Mouse (Mus musculus): ENCODE data around the gene Hecw2. TPM values are rescaled to one million over a fixed set of nuclear protein-coding genes. Genes with fewer than 3 reads are reported as not detected.

Gene Hecw2
- polyA plus RNA-seq, 1 experiment from 2014 or later: 1.2 TPM

GRCm38 (mm10) chr1:53894299-53894698 is 300.7 kb downstream of the Hecw2 start:
- Histone ChIP-seq H3K9me3 (ENCODE audit: control insufficient read depth, low read length) (no peaks in the 10 kb centered on the region), H3K4me3 (ENCODE audit: low read depth, low read length) (no peak overlapping the region), H3K9ac (ENCODE audit: low read length) (no peak overlapping the region), H3K27me3 (ENCODE audit: control insufficient read depth, insufficient read depth, low read length) (no peaks in the 10 kb centered on the region), H3K36me3 (ENCODE audit: control insufficient read depth, insufficient read depth, low read length) (no peaks in the 10 kb centered on the region), H3K4me1 (replicated peaks; ENCODE audit: control insufficient read depth, insufficient read depth) (no peaks in the 10 kb centered on the region), H3K4me2 (replicated peaks; ENCODE audit: low read depth) (no peak overlapping the region), H3K27ac (replicated peaks) (no peak overlapping the region)
- TF ChIP-seq EP300 (optimal IDR thresholded peaks at IDR 0.05): no peak
- TF ChIP-seq CTCF (IDR thresholded peaks at IDR 0.05; ENCODE audit: low read depth): no peak
- 90% methylated on average over 5 of the region's 5 CpGs for WGBS
- DNase-seq (ENCODE audit: low spot score): no peak
- ATAC-seq (ENCODE audit: low FRiP score, low TSS enrichment): no peak

- no peak overlapping the region for H3K9ac ChIP-seq (ENCODE audit: low read length)
- no peaks in the 10 kb centered on the region for H3K9me3 ChIP-seq (ENCODE audit: control insufficient read depth, low read length)
- DNase-seq (ENCODE audit: low spot score): no peak
- no peak for ATAC-seq (ENCODE audit: low FRiP score, low TSS enrichment)
- no peaks in the 10 kb centered on the region for H3K4me1 ChIP-seq (replicated peaks; ENCODE audit: control insufficient read depth, insufficient read depth)
- H3K4me2 ChIP-seq (replicated peaks; ENCODE audit: low read depth): no peak overlapping the region
- no peaks in the 10 kb centered on the region for H3K27me3 ChIP-seq (ENCODE audit: control insufficient read depth, insufficient read depth, low read length)
- no peaks in the 10 kb centered on the region for H3K36me3 ChIP-seq (ENCODE audit: control insufficient read depth, insufficient read depth, low read length)
- no peak for TF ChIP-seq EP300 (optimal IDR thresholded peaks at IDR 0.05)
- TF ChIP-seq CTCF (IDR thresholded peaks at IDR 0.05; ENCODE audit: low read depth): peak; percentile 77
- WGBS: 38% methylated on average over 3 of the region's 3 CpGs
- H3K27ac ChIP-seq (replicated peaks): no peak overlapping the region
- no peak overlapping the region for H3K4me3 ChIP-seq (ENCODE audit: low read depth, low read length)
Observed at GRCm38 (mm10) chr1:53890380-53890779, 304.6 kb downstream of the Hecw2 start.

- Histone ChIP-seq H3K27ac (replicated peaks) (no peak overlapping the region), H3K36me3 (ENCODE audit: control insufficient read depth, insufficient read depth, low read length) (no peaks in the 10 kb centered on the region), H3K9me3 (ENCODE audit: control insufficient read depth, low read length) (no peaks in the 10 kb centered on the region), H3K4me1 (replicated peaks; ENCODE audit: control insufficient read depth, insufficient read depth) (no peaks in the 10 kb centered on the region), H3K27me3 (ENCODE audit: control insufficient read depth, insufficient read depth, low read length) (no peaks in the 10 kb centered on the region), H3K9ac (ENCODE audit: low read length) (no peak overlapping the region), H3K4me2 (replicated peaks; ENCODE audit: low read depth) (no peak overlapping the region), H3K4me3 (ENCODE audit: low read depth, low read length) (no peak overlapping the region)
- 68% methylated on average over 3 of the region's 3 CpGs for WGBS
- DNase-seq (ENCODE audit: low spot score): no peak
- no peak for ATAC-seq (ENCODE audit: low FRiP score, low TSS enrichment)
- TF ChIP-seq EP300 (optimal IDR thresholded peaks at IDR 0.05) (no peak), CTCF (IDR thresholded peaks at IDR 0.05; ENCODE audit: low read depth) (no peak)
Observed at GRCm38 (mm10) chr1:53889806-53890205, 305.2 kb downstream of the Hecw2 start.

- no peak overlapping the region for H3K9ac ChIP-seq (ENCODE audit: low read length)
- no peaks in the 10 kb centered on the region for H3K27me3 ChIP-seq (ENCODE audit: control insufficient read depth, insufficient read depth, low read length)
- no peak for TF ChIP-seq CTCF (IDR thresholded peaks at IDR 0.05; ENCODE audit: low read depth)
- TF ChIP-seq EP300 (optimal IDR thresholded peaks at IDR 0.05): no peak
- DNase-seq (ENCODE audit: low spot score) (no peak), ATAC-seq (ENCODE audit: low FRiP score, low TSS enrichment) (no peak)
- H3K36me3 ChIP-seq (ENCODE audit: control insufficient read depth, insufficient read depth, low read length): no peaks in the 10 kb centered on the region
- H3K4me1 ChIP-seq (replicated peaks; ENCODE audit: control insufficient read depth, insufficient read depth): no peaks in the 10 kb centered on the region
- no peak overlapping the region for H3K27ac ChIP-seq (replicated peaks)
- H3K9me3 ChIP-seq (ENCODE audit: control insufficient read depth, low read length): no peaks in the 10 kb centered on the region
- WGBS: 78% methylated on average over 2 of the region's 2 CpGs
- no peak overlapping the region for H3K4me2 ChIP-seq (replicated peaks; ENCODE audit: low read depth)
- no peak overlapping the region for H3K4me3 ChIP-seq (ENCODE audit: low read depth, low read length)
Observed at GRCm38 (mm10) chr1:53882480-53882879, 312.5 kb downstream of the Hecw2 start.

- no peaks in the 10 kb centered on the region for H3K27me3 ChIP-seq (ENCODE audit: control insufficient read depth, insufficient read depth, low read length)
- WGBS: 81% methylated on average over 5 of the region's 5 CpGs
- ATAC-seq (ENCODE audit: low FRiP score, low TSS enrichment): no peak
Observed at GRCm38 (mm10) chr1:53875919-53876318, 319.0 kb downstream of the Hecw2 start.

GRCm38 (mm10) chr1:53867316-53867715 is 327.7 kb downstream of the Hecw2 start:
- Histone ChIP-seq H3K4me1 (replicated peaks; ENCODE audit: control insufficient read depth, insufficient read depth) (no peaks in the 10 kb centered on the region), H3K27me3 (ENCODE audit: control insufficient read depth, insufficient read depth, low read length) (no peaks in the 10 kb centered on the region), H3K9me3 (ENCODE audit: control insufficient read depth, low read length) (no peaks in the 10 kb centered on the region), H3K4me3 (ENCODE audit: low read depth, low read length) (no peak overlapping the region), H3K36me3 (ENCODE audit: control insufficient read depth, insufficient read depth, low read length) (no peaks in the 10 kb centered on the region), H3K9ac (ENCODE audit: low read length) (no peak overlapping the region), H3K4me2 (replicated peaks; ENCODE audit: low read depth) (no peak overlapping the region), H3K27ac (replicated peaks) (no peak overlapping the region)
- no peak for ATAC-seq (ENCODE audit: low FRiP score, low TSS enrichment)
- TF ChIP-seq CTCF (IDR thresholded peaks at IDR 0.05; ENCODE audit: low read depth) (no peak), EP300 (optimal IDR thresholded peaks at IDR 0.05) (no peak)
- WGBS: 84% methylated on average over 2 of the region's 2 CpGs
- no peak for DNase-seq (ENCODE audit: low spot score)

More at GRCm38 (mm10) chr1:53875919-53876318, 319.0 kb downstream of the Hecw2 start:
- Histone ChIP-seq H3K4me3 (ENCODE audit: low read depth, low read length) (no peak overlapping the region), H3K4me1 (replicated peaks; ENCODE audit: control insufficient read depth, insufficient read depth) (no peaks in the 10 kb centered on the region), H3K9me3 (ENCODE audit: control insufficient read depth, low read length) (no peaks in the 10 kb centered on the region), H3K4me2 (replicated peaks; ENCODE audit: low read depth) (no peak overlapping the region), H3K36me3 (ENCODE audit: control insufficient read depth, insufficient read depth, low read length) (no peaks in the 10 kb centered on the region), H3K27ac (replicated peaks) (no peak overlapping the region), H3K9ac (ENCODE audit: low read length) (no peak overlapping the region)
- no peak for DNase-seq (ENCODE audit: low spot score)
- TF ChIP-seq EP300 (optimal IDR thresholded peaks at IDR 0.05) (no peak), CTCF (IDR thresholded peaks at IDR 0.05; ENCODE audit: low read depth) (no peak)
